Mouse (Mus musculus): ENCODE data around the gene Muc1. TPM values are rescaled to one million over a fixed set of nuclear protein-coding genes. Genes with fewer than 3 reads are reported as not detected.

Muc1 gene
- total RNA-seq (2021): under 1 TPM; 0.22 to 0.98 TPM
- long read RNA-seq, experiment 1: 0 reads
- long read RNA-seq, experiment 2: 0 reads

DNA sequence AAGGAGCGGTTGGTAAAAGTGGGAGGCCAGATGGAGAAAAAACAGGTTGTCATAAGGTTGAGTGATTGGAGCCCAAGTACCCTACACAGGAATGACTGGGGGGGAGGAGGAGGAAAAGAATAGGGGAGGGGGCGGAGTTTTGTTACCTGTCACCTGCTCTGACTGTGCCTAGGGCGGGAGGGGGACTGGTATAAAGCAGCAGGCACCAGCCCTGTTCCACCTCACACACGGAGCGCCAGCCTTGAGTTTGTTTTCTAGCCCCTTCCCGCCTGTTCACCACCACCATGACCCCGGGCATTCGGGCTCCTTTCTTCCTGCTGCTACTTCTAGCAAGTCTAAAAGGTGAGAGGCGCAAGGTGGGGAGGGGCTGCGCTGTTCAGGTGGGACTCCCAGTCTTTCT is at the start of gene Muc1:
Muc1 (plus strand) TSS at position 222 of the 400 bp plus-strand sequence.
- intact Hi-C loops (cut with DNase I): no loop called here
- no peak for DNase-seq

DNA sequence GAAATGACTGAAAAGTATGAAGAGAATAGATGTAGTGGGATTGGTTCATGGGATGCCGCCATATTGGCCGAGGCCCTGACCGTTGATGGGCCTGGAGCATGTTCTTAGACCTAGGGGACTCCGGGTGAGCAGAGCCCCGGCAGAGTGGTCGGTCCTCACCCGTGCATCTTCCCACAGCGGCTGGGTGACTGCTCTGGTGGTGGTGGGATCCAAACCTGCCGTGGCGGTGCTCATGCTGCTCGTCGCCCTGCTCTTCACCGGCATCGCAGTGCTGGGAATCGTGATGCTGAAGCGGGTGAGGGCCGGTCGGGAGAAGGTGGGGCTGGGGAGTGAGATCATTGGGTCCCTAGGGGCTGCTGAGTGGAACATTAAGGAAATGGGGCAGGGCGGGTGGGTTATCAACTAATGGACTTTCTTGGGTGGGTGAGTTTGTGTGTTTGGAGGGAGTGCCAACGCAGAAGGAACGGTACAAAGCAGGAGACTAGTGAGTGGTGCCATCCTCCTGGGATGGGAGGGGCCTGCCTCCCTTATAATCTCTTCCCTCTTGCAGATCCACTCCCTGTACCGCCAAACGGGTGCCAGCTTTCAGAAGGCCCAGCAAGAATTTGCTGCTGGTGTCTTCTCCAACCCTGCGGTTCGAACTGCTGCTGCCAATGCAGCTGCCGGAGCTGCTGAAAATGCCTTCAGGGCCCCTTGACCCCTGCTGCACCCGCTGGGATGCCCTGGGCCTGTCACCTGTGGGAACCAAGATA is 46.9 kb upstream of the Muc1 start:
- no peak for DNase-seq
- intact Hi-C loops (cut with DNase I): no loop called here

DNA sequence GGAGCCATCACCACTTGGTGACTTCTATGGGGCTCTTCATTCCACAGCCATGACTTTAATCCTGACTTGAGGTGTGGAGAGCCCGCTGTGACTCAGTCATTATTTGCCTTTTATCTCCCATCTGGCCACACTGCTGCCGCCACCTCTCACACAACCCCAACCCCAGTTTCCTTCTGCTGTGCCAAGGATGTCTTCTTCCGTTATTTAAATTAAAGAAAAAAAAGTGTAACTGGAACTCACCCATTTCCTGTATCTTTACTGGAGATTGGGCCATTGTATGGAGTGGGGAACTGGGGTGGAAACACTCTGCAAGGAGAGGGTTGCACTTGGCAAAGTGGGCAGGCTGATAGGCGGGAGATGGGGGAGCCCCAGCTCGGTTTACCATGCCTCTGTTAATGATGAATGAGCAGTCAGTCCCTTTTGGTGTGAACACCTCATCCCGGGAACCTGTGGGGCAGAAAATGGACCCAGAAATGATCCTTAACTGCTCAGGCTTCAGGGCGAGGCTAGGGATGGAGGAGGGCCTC is 46.3 kb upstream of the Muc1 start:
- DNase-seq: no peak
- intact Hi-C loops (cut with DNase I): no loop called here

DNA sequence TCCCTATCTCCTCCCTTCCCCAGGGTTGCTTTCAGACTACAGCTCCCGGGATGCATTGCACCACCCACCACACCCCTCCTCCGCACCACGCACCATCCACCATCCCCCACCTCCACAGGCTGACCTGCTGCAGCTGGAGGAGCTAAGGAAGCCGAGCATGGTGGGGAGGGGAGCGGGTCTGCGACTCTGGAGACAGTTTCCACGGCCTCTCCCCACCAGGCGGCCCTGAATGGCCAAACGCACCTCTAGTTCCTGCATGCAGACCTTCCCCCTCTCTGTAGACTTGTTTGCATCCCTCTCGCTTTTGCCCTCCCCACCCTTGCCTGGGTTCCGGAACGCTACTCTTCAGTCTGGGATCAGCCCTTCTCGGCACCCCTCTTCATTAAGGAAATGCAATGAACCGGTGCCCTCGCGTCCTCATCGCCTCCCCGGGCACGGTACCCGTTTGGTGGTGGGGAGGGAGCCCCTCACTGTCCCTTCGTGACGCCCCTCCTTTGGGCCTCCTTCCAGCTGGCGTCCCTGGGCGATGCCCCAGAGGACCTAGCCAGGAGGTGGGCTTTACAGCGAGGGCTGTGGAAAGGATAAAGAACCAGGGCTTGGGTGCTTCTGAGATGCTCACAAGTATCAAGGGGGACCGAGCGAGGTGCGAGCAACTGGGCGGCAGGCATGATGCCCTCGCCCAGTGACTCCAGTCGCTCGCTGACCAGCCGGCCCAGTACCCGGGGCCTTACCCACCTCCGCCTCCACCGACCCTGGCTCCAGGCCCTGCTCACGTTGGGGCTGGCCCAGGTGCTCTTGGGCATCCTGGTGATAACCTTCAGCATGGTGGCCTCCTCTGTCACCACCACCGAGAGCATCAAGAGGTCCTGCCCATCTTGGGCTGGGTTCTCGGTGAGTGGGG is 45.5 kb upstream of the Muc1 start, which contains the start of gene Fam189b:
Fam189b (plus strand) TSS at position 86 of the 901 bp plus-strand sequence.
- intact Hi-C loops (cut with DNase I): no loop called here
- peak; percentile 81 to 82 for DNase-seq

DNA sequence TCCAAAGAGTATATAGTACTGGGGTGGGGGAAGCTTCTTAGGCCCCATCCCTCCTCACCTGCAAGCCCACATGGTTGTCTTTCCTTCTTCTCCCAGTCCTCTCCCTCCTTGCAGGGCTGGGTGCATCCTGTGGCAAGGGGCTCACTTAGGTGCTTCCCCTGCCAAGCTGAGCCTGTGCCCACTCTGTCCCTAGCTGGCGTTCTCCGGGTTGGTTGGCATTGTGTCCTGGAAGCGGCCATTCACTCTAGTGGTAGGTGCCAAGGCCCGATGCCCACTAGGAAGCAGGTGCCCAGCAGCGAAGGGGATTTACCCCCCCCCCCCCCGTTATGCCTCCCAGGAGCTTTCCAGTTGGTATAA is 44.9 kb upstream of the Muc1 start:
- no peak for DNase-seq
- intact Hi-C loops (cut with DNase I): no loop called here

DNA sequence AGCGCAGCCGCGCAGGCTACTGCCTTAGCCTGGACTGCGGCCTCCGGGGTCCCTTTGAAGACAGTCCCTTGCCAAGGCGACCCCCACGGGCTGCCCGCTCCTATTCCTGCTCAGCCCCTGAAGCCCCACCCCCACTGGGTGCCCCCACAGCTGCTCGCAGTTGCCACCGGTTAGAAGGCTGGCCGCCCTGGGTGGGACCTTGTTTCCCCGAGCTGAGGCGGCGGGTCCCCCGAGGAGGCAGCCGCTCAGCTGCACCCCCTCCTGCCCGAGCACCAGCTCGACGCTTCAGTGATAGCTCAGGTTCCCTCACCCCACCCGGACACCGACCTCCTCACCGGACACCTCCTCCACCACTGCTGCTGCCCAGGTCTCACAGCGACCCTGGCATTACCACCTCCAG is 41.7 kb upstream of the Muc1 start:
- intact Hi-C loops (cut with DNase I): no loop called here
- no peak for DNase-seq

DNA sequence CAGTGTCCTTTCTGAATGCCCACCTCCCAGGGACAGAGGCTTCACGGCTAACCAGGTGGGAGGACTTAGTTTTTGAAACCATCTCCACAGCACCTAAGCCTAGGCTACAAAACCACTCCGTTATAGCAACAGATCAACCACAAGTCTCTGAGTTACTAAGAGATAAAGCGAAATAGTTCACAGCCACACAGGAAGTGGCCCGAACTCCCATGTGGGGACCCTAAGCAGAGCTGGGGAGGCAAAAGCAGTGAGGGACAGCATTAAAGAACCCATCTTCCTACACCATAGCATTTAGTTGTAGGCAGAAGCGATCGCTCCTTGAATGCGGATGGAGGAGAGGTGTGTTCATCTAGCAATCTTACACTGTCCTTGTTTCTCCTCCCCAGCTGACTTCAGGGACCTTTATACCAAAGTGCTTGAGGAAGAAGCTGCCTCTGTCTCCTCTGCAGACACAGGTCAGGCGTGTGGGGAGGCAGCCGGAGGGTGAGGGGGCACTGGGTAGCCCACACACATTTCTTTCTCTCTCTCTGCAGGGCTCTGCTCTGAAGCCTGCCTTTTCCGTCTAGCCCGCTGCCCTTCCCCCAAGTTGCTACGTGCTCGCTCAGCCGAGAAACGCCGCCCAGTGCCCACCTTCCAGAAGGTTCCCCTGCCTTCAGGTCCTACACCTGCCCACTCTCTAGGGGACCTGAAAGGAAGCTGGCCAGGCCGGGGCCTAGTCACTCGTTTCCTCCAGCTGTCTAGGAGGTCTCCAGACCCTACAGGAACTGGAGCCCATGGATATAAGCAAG is 41.0 kb upstream of the Muc1 start:
- intact Hi-C loops (cut with DNase I): no loop called here
- DNase-seq: no peak

DNA sequence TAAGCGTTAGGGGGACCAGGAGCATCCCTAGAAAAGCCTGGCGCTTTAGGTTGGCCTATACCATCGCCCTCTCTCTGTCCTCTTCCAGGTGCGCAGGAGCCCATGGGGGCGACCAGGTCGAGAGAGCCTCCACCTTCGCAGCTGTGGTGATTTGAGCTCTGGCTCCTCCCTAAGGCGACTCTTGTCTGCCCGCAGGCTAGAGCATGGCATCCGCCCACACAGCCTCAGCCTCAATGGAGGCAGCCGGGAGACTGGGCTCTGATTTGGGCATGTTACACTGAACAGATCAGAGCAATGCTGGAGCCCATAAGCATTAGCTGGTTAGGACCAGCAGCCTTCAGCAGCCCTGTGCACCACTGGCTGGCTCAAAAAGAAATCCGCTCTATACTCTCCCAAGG is 40.4 kb upstream of the Muc1 start:
- DNase-seq: no peak
- intact Hi-C loops (cut with DNase I): no loop called here

DNA sequence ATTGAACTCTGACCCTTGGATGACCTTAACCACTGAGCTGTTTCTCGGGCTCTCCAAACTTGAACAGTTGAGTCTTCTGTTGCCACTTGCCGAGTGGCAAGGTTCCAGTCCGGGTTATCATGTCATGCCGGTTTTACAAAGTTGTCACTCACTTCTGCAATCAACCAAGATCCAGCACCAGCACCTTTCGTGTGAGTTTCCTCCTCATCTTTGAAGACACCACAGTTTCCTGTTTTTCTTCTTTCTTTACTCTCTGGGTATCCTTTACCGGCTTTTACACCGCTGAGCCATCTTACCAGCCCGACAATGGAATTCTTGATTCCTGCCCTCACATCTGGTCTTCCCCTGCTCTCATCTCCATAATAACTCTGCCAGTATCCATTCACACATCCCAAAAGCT is 38.4 kb upstream of the Muc1 start:
- no peak for DNase-seq
- intact Hi-C loops (cut with DNase I): no loop called here

DNA sequence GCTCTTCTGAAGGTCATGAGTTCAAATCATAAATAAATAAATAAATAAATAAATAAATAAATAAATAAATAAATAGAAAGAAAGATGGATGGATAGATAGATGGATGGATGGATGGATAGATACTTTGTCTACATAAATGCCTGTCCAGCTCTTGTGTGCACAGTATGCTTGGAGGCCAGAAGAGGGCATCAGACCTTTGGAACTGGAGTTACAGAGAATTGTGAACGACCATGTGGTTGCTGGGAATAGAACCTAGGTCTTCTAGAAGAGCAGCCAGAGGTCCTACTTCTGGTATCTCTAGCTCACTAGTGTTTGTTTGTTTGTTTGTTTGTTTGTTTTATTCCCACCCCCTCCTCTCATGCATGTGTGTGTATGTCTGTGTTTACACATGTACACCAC is 35.5 kb upstream of the Muc1 start:
- intact Hi-C loops (cut with DNase I): no loop called here
- no peak for DNase-seq

DNA sequence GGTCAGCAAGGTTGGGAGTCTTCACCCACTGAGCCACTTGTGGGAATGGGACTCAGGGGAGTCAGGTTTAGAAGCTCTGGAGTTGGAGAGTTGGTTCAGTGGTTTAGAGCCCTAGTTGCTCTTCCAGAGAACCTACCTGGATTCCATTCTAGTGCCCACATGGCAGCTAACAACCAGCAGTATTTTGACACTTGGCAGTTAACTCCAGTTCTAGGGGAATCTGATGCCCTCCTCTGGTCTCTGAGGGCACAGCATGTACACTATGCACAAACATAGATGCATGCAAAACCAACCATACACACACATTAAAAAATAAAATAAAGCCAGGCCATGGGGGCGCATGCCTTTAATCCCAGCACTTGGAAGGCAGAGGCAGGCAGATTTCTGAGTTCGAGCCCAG is 35.0 kb upstream of the Muc1 start:
- intact Hi-C loops (cut with DNase I): no loop called here
- no peak for DNase-seq

DNA sequence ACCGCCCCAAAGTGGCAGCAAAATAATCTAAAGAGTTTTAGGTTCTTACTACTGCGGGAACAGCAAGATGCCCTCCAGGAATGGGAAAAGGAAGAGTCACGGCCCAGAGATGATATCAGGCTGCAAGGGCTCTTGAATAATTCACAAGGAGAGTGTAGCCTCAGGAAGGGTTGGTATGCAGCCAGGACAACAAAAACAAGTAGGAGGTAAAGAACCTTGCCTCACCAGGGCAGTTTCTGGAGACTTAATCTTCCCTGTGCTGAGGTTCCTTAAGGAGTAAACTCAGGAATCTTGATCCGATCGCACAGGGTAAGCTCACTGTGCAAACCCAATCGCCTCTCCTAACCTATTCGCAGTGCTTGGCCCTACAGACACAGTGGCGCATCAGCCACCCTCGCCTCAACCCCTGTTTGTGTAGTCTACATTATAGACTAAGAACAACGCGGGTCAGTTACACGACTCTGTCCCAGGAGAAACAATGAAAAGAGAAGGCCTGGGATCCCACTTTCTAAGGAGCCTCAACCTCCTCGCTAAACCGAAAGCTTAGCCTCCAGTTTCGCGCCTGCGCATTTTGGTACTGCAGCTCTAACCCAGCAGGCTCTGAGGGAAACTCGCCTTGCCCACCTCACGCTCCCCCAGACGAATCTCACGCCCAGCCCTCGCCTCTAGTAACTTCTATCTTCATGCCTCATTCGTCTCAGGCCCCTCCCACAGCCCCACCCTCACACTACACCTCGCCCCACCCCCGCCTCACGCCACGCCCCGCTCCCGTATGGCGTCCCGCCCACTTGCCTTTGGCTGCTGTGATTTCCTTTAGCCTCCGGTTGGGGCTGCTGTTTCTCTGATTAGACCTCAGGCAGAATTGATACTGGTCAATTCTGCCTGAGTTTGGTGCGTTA is 32.6 kb upstream of the Muc1 start:
- peak; percentile 88 to 90 for DNase-seq
- intact Hi-C loops (cut with DNase I): loop anchor here (2.0 kb wide), 1 partner anchor 21 kb away; no protein-coding TSS in a partner anchor

DNA sequence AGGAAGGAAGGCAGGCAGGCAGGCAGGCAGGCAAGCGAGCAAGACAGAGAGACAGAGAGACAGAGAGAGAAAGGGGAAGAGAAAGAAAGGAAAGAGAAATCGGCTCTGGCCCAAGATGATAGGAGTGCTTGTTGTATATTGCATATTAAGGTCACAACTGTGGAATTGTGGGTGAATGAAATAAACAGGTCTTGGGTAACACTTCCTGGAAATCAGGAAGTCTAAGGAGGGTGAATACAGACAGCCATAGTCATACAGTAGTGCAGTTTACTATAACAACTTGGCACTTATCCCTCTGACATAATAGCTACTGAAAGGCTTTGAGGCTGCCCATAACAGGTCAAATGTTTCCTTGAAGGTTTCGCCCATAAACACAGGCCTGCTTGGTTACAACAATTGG is 29.0 kb upstream of the Muc1 start:
- DNase-seq: no peak
- intact Hi-C loops (cut with DNase I): no loop called here

DNA sequence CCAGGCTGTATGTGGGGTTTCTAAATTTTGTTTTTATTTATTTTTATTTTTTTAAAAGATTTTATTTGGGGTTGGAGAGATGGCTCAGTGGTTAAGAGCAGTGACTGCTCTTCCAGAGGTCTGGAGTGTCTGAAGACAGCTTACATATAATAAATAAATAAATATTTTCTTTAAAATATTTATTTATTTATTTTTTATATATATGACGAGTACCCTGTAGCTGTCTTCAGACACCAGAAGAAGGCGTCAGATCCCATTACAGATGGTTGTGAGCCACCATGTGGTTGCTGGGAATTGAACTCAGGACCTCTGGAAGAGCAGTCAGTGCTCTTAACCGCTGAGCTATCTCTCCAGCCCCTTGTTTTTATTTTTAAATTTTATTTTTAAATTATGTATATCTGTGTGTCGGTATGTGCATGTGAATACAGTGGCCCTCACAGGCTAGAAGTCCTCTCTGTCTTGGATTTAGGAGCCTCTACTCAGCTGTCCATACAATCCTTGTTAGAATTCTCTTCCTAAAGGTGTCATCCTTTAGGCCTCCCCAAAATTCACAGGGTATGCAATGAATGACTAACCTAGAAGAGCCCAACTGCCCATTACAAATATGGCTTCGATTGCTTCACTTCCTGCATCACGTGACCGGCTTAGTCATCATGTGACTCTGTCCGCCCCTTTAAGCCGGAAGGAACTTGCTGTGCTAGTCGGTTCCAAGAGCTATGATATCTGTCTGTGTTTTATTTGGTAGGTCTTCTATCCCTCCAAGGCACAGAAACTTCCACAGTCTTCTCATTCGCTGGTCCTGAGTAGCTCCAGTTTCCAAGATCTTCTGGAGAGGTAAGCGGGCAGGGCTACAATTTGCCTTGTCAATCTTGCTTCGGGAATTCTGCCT is 26.4 kb upstream of the Muc1 start, which contains the start of gene Gba:
Gba (plus strand) TSS at position 676 of the 889 bp plus-strand sequence.
- intact Hi-C loops (cut with DNase I): no loop called here
- peak; percentile 82 to 88 for DNase-seq

DNA sequence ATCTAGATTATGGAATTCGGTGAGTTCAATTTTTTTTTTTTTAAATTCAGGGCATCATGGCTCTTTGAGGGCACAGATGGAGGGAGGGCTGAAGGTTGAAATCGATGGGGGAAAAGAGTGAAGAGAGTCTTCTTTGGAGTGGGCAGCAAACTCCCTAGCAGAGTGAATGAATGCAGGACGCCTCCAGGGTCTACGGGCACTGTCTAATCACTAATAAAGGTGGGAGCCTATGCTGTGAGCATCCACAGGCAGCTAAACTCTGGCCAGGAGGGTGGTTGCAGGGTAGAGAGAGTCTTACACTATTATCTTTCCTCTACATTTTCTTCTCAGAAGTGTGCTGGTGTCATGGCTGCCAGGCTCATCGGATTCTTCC is 25.7 kb upstream of the Muc1 start:
- intact Hi-C loops (cut with DNase I): no loop called here
- DNase-seq: no peak

DNA sequence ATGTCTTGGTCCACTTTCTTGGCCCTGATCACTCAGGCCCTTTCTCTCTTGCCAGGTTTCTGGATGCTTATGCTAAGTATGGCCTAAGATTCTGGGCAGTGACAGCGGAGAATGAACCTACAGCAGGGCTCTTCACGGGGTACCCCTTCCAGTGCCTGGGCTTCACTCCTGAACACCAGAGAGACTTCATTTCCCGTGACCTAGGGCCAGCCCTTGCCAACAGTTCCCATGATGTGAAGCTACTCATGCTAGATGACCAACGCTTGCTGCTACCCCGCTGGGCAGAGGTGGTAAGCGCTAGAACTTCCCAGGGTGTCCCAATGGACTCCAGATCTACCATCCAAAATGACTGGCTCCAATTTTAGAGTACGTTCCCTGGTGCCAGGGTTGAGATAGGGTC is 22.8 kb upstream of the Muc1 start:
- DNase-seq: no peak
- intact Hi-C loops (cut with DNase I): no loop called here

DNA sequence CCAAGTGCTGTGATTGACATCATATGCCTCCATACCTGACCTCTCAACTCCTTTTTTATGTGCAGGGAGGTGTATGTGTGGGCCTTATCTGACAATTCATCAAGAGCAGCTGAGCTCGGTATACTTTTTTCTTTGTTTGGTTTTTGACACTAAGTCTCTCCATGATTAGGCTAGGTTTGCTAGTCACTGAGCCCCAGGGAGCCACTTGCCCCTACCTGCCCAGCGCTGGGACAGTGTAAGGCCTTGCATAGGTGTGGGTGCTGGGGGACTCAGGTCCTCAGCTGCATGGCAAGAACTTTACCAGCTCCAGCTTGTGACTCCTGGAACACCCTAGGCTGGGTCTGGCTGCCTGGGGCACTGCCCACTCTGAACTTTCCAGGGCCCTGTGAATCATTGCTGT is 22.2 kb upstream of the Muc1 start:
- intact Hi-C loops (cut with DNase I): no loop called here
- no peak for DNase-seq

DNA sequence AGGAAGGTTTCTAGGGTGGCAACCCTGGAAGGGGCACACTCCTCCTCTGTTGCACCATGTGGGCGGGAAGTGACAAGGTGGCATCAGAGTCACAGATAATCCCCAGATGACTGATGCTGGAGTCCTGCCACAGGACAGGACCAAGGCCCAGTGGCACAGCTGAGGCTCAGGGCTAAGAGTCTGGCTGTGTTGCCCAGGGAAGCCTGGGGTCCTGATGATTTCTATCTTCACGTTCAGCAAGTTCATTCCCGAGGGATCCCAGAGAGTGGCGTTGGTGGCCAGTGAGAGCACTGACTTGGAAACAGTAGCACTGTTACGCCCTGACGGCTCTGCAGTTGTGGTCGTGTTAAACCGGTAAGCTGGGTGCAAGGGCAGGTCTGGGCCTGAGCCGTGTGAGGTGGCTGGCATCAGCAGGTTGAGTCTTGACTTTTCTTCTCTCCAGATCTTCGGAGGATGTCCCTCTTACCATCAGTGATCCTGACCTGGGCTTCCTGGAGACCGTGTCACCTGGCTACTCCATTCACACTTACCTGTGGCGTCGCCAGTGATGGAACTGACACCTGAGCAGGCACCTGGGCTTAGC is 20.7 kb upstream of the Muc1 start:
- intact Hi-C loops (cut with DNase I): no loop called here

More for the DNA sequence above, 20.7 kb upstream of the Muc1 start:
- DNase-seq: no peak
